Mouse (Mus musculus): Measurements from ENCODE around the gene Fign.

Fign gene

GRCm38 (mm10) chr2:64096721-64097411 is 972 bp downstream of the Fign start:
- Histone ChIP-seq H3K4me3 (replicated peaks; ENCODE audit: low read length) (peak overlapping the region; percentile 86), H3K9me3 (ENCODE audit: low read length) (no peaks in the 10 kb centered on the region), H3K36me3 (ENCODE audit: insufficient read depth, low read length) (no peaks in the 10 kb centered on the region), H3K4me1 (replicated peaks; ENCODE audit: low read depth, low read length) (peaks cover 9% of the 10 kb centered on the region), H3K27me3 (ENCODE audit: insufficient read depth, low read length) (peaks cover 12% of the 10 kb centered on the region)
- TF ChIP-seq NANOG (IDR thresholded peaks at IDR 0.05; ENCODE audit: borderline replicate concordance, low read length) (no peak), CTCF (conservative IDR thresholded peaks at IDR 0.05; ENCODE audit: low read length) (no peak), POU5F1 (IDR thresholded peaks at IDR 0.05; ENCODE audit: borderline replicate concordance, low read length) (no peak)

- H3K4me3 ChIP-seq (replicated peaks; ENCODE audit: low read length): no peak overlapping the region
- H3K9me3 ChIP-seq (ENCODE audit: low read length): no peaks in the 10 kb centered on the region
- no peaks in the 10 kb centered on the region for H3K36me3 ChIP-seq (ENCODE audit: insufficient read depth, low read length)
- H3K27me3 ChIP-seq (ENCODE audit: insufficient read depth, low read length): peaks cover 6% of the 10 kb centered on the region
- TF ChIP-seq NANOG (IDR thresholded peaks at IDR 0.05; ENCODE audit: borderline replicate concordance, low read length) (no peak), POU5F1 (IDR thresholded peaks at IDR 0.05; ENCODE audit: borderline replicate concordance, low read length) (no peak), CTCF (conservative IDR thresholded peaks at IDR 0.05; ENCODE audit: low read length) (no peak)
- peaks cover 9% of the 10 kb centered on the region for H3K4me1 ChIP-seq (replicated peaks; ENCODE audit: low read depth, low read length)
These were observed 1.7 kb downstream of the Fign start for GRCm38 (mm10) chr2:64096176-64096575.

- H3K4me3 ChIP-seq (replicated peaks; ENCODE audit: low read length): no peak overlapping the region
These were observed 2.3 kb downstream of the Fign start for GRCm38 (mm10) chr2:64095561-64095960.

GRCm38 (mm10) chr2:64093087-64093486 is 4.8 kb downstream of the Fign start:
- TF ChIP-seq POU5F1 (IDR thresholded peaks at IDR 0.05; ENCODE audit: borderline replicate concordance, low read length) (no peak), NANOG (IDR thresholded peaks at IDR 0.05; ENCODE audit: borderline replicate concordance, low read length) (no peak), CTCF (conservative IDR thresholded peaks at IDR 0.05; ENCODE audit: low read length) (no peak)
- H3K9me3 ChIP-seq (ENCODE audit: low read length): no peaks in the 10 kb centered on the region
- no peak overlapping the region for H3K4me3 ChIP-seq (replicated peaks; ENCODE audit: low read length)
- no peaks in the 10 kb centered on the region for H3K36me3 ChIP-seq (ENCODE audit: insufficient read depth, low read length)
- peaks cover 9% of the 10 kb centered on the region for H3K4me1 ChIP-seq (replicated peaks; ENCODE audit: low read depth, low read length)
- peaks cover 6% of the 10 kb centered on the region for H3K27me3 ChIP-seq (ENCODE audit: insufficient read depth, low read length)

More at GRCm38 (mm10) chr2:64095561-64095960, 2.3 kb downstream of the Fign start:
- no peak for TF ChIP-seq CTCF (conservative IDR thresholded peaks at IDR 0.05; ENCODE audit: low read length)
- no peak for TF ChIP-seq POU5F1 (IDR thresholded peaks at IDR 0.05; ENCODE audit: borderline replicate concordance, low read length)
- TF ChIP-seq NANOG (IDR thresholded peaks at IDR 0.05; ENCODE audit: borderline replicate concordance, low read length): no peak
- H3K4me1 ChIP-seq (replicated peaks; ENCODE audit: low read depth, low read length): peaks cover 9% of the 10 kb centered on the region
- H3K9me3 ChIP-seq (ENCODE audit: low read length): no peaks in the 10 kb centered on the region
- peaks cover 6% of the 10 kb centered on the region for H3K27me3 ChIP-seq (ENCODE audit: insufficient read depth, low read length)
- H3K36me3 ChIP-seq (ENCODE audit: insufficient read depth, low read length): no peaks in the 10 kb centered on the region

GRCm38 (mm10) chr2:64083853-64084427 is 13.9 kb downstream of the Fign start:
- H3K27me3 ChIP-seq (ENCODE audit: insufficient read depth, low read length): no peaks in the 10 kb centered on the region
- H3K9me3 ChIP-seq (ENCODE audit: low read length): no peaks in the 10 kb centered on the region
- no peaks in the 10 kb centered on the region for H3K36me3 ChIP-seq (ENCODE audit: insufficient read depth, low read length)
- H3K4me1 ChIP-seq (replicated peaks; ENCODE audit: low read depth, low read length): no peaks in the 10 kb centered on the region
- H3K4me3 ChIP-seq (replicated peaks; ENCODE audit: low read length): no peak overlapping the region
- TF ChIP-seq CTCF (conservative IDR thresholded peaks at IDR 0.05; ENCODE audit: low read length) (no peak), POU5F1 (IDR thresholded peaks at IDR 0.05; ENCODE audit: borderline replicate concordance, low read length) (no peak), NANOG (IDR thresholded peaks at IDR 0.05; ENCODE audit: borderline replicate concordance, low read length) (no peak)

GRCm38 (mm10) chr2:64079765-64080164 is 18.1 kb downstream of the Fign start:
- no peak overlapping the region for H3K4me3 ChIP-seq (replicated peaks; ENCODE audit: low read length)
- H3K27me3 ChIP-seq (ENCODE audit: insufficient read depth, low read length): no peaks in the 10 kb centered on the region
- TF ChIP-seq NANOG (IDR thresholded peaks at IDR 0.05; ENCODE audit: borderline replicate concordance, low read length): no peak
- TF ChIP-seq POU5F1 (IDR thresholded peaks at IDR 0.05; ENCODE audit: borderline replicate concordance, low read length): no peak
- no peak for TF ChIP-seq CTCF (conservative IDR thresholded peaks at IDR 0.05; ENCODE audit: low read length)
- no peaks in the 10 kb centered on the region for H3K4me1 ChIP-seq (replicated peaks; ENCODE audit: low read depth, low read length)
- H3K9me3 ChIP-seq (ENCODE audit: low read length): no peaks in the 10 kb centered on the region
- no peaks in the 10 kb centered on the region for H3K36me3 ChIP-seq (ENCODE audit: insufficient read depth, low read length)

GRCm38 (mm10) chr2:64078551-64078950 is 19.3 kb downstream of the Fign start:
- TF ChIP-seq NANOG (IDR thresholded peaks at IDR 0.05; ENCODE audit: borderline replicate concordance, low read length) (no peak), POU5F1 (IDR thresholded peaks at IDR 0.05; ENCODE audit: borderline replicate concordance, low read length) (no peak), CTCF (conservative IDR thresholded peaks at IDR 0.05; ENCODE audit: low read length) (no peak)
- no peaks in the 10 kb centered on the region for H3K36me3 ChIP-seq (ENCODE audit: insufficient read depth, low read length)
- H3K9me3 ChIP-seq (ENCODE audit: low read length): no peaks in the 10 kb centered on the region
- no peaks in the 10 kb centered on the region for H3K27me3 ChIP-seq (ENCODE audit: insufficient read depth, low read length)
- H3K4me1 ChIP-seq (replicated peaks; ENCODE audit: low read depth, low read length): no peaks in the 10 kb centered on the region
- no peak overlapping the region for H3K4me3 ChIP-seq (replicated peaks; ENCODE audit: low read length)

GRCm38 (mm10) chr2:64077846-64078245 is 20.0 kb downstream of the Fign start:
- Histone ChIP-seq H3K9me3 (ENCODE audit: low read length) (no peaks in the 10 kb centered on the region), H3K27me3 (ENCODE audit: insufficient read depth, low read length) (no peaks in the 10 kb centered on the region), H3K36me3 (ENCODE audit: insufficient read depth, low read length) (no peaks in the 10 kb centered on the region), H3K4me3 (replicated peaks; ENCODE audit: low read length) (no peak overlapping the region), H3K4me1 (replicated peaks; ENCODE audit: low read depth, low read length) (no peaks in the 10 kb centered on the region)
- no peak for TF ChIP-seq NANOG (IDR thresholded peaks at IDR 0.05; ENCODE audit: borderline replicate concordance, low read length)
- TF ChIP-seq CTCF (conservative IDR thresholded peaks at IDR 0.05; ENCODE audit: low read length): no peak
- no peak for TF ChIP-seq POU5F1 (IDR thresholded peaks at IDR 0.05; ENCODE audit: borderline replicate concordance, low read length)
